Mouse (Mus musculus) MEL (cell line): Measurements from ENCODE around the gene Cblc. TPM values are rescaled to one million over a fixed set of nuclear protein-coding genes. Genes with fewer than 3 reads are reported as not detected.

Experiments
- DNase-seq: peaks from one replicate; pipeline ENCODE4 v3.0.0; 2011; ENCODE audit warnings: low read depth, low spot score
- H3K27ac ChIP-seq: 2 replicates; pipeline ENCODE4 v1.5.1; 2012; ENCODE audit warnings: low read depth, mild to moderate bottlenecking, control low read depth, low read length, moderate library complexity; ENCODE audit not compliant: control insufficient read depth
- H3K27me3 ChIP-seq, 2 experiments: fragments of 150-350 bp in 1 of 2; sonication (generic) in 1 of 2; 2 replicates each; pipeline ENCODE4 v1.6.1; 2012; ENCODE audit warnings: low read length in 2 of 2, mild to moderate bottlenecking in 2 of 2, improper control_type of control experiment in 1 of 2, moderate library complexity in 1 of 2; ENCODE audit not compliant: insufficient read depth in 2 of 2, control insufficient read depth in 1 of 2
- H3K36me3 ChIP-seq, 2 experiments: 2 replicates each; pipeline ENCODE4 v1.6.1; 2012 to 2014; ENCODE audit warnings: low read length in 2 of 2, improper control_type of control experiment in 1 of 2, inconsistent platforms in 1 of 2, mild to moderate bottlenecking in 1 of 2; ENCODE audit not compliant: insufficient read depth in 2 of 2, control insufficient read depth in 1 of 2
- H3K4me1 ChIP-seq, 2 experiments: fragments of 150-350 bp in 1 of 2; sonication (generic) in 1 of 2; 2 replicates each; pipeline ENCODE4 v1.6.1; 2012; ENCODE audit warnings: low read length in 2 of 2, improper control_type of control experiment in 1 of 2, mild to moderate bottlenecking in 1 of 2; ENCODE audit not compliant: insufficient read depth in 2 of 2, control insufficient read depth in 1 of 2
- H3K4me3 ChIP-seq, 2 experiments: fragments of 150-350 bp in 1 of 2; sonication (generic) in 1 of 2; 2 replicates each; pipeline ENCODE4 v1.5.1; 2012; ENCODE audit warnings: low read depth in 2 of 2, low read length in 2 of 2, mild to moderate bottlenecking in 2 of 2, moderate library complexity in 2 of 2, control low read depth in 1 of 2, improper control_type of control experiment in 1 of 2; ENCODE audit not compliant: control insufficient read depth in 1 of 2, insufficient read depth in 1 of 2
- H3K79me2 ChIP-seq: 2 replicates; pipeline ENCODE4 v1.6.1; 2012; ENCODE audit warnings: mild to moderate bottlenecking, low read length, moderate library complexity; ENCODE audit not compliant: control insufficient read depth, poor library complexity, insufficient read depth
- H3K9ac ChIP-seq: 2 replicates; pipeline ENCODE4 v1.6.1; 2012; ENCODE audit warnings: low read depth, mild to moderate bottlenecking, control low read depth, low read length, moderate library complexity; ENCODE audit not compliant: control insufficient read depth, poor library complexity, severe bottlenecking
- H3K9me3 ChIP-seq: fragments of 150-350 bp; sonication (generic); replicated peaks from 2 replicates; pipeline ENCODE4 v1.6.1; 2012; ENCODE audit warnings: mild to moderate bottlenecking, low read length, improper control_type of control experiment, moderate library complexity; ENCODE audit not compliant: insufficient read depth
- CHD2 ChIP-seq: IDR thresholded peaks from 2 replicates; pipeline ENCODE4 v1.6.1; 2011; ENCODE audit warnings: low read length, improper control_type of control experiment
- CTCF ChIP-seq, 3 experiments: IDR thresholded peaks in 2 of 3; conservative IDR thresholded peaks in 1 of 3; 2 replicates each; pipeline ENCODE4 v1.5.1; 2011 to 2012; ENCODE audit warnings: low read length in 3 of 3, low read depth in 2 of 3, mild to moderate bottlenecking in 2 of 3, improper control_type of control experiment in 1 of 3, inconsistent platforms in 1 of 3, mixed read lengths in 1 of 3, moderate library complexity in 1 of 3; ENCODE audit not compliant: control insufficient read depth in 1 of 3, insufficient read depth in 1 of 3, poor library complexity in 1 of 3, severe bottlenecking in 1 of 3
- EP300 ChIP-seq, 2 experiments: IDR thresholded peaks; 2 replicates each; pipeline ENCODE4 v1.6.1; 2011; ENCODE audit warnings: improper control_type of control experiment in 2 of 2, low read length in 2 of 2, low read depth in 1 of 2, mild to moderate bottlenecking in 1 of 2
- GABPA ChIP-seq: IDR thresholded peaks from 2 replicates; pipeline ENCODE4 v1.6.1; 2012; ENCODE audit warnings: low read depth, mild to moderate bottlenecking, inconsistent platforms, low read length, improper control_type of control experiment, moderate library complexity
- GATA1 ChIP-seq: IDR thresholded peaks from 2 replicates; pipeline ENCODE4 v1.6.1; 2011; ENCODE audit warnings: low read depth, low read length, improper control_type of control experiment
- HCFC1 ChIP-seq: IDR thresholded peaks from 2 replicates; pipeline ENCODE4 v1.6.1; 2012; ENCODE audit warnings: low read depth, mild to moderate bottlenecking, inconsistent platforms, low read length, improper control_type of control experiment, moderate library complexity
- MAX ChIP-seq: IDR thresholded peaks from 2 replicates; pipeline ENCODE4 v1.6.1; 2011; ENCODE audit warnings: low read length, improper control_type of control experiment
- MAZ ChIP-seq: IDR thresholded peaks from 2 replicates; pipeline ENCODE4 v1.6.1; 2012; ENCODE audit warnings: low read depth, mild to moderate bottlenecking, inconsistent platforms, low read length, improper control_type of control experiment
- MEF2A ChIP-seq: IDR thresholded peaks from 2 replicates; pipeline ENCODE4 v1.6.1; 2014; ENCODE audit warnings: low read depth, mild to moderate bottlenecking, inconsistent platforms, low read length, improper control_type of control experiment; ENCODE audit not compliant: poor library complexity, insufficient replicate concordance, severe bottlenecking; ENCODE audit errors: extremely low read depth
- MYB ChIP-seq: IDR thresholded peaks from 2 replicates; pipeline ENCODE4 v1.6.1; 2011; ENCODE audit warnings: mild to moderate bottlenecking, low read depth, low read length, improper control_type of control experiment
- NRF1 ChIP-seq: IDR thresholded peaks from 2 replicates; pipeline ENCODE4 v1.6.1; 2014; ENCODE audit warnings: low read depth, mild to moderate bottlenecking, inconsistent platforms, low read length, improper control_type of control experiment, moderate library complexity; ENCODE audit not compliant: poor library complexity, insufficient read depth, severe bottlenecking
- POLR2AphosphoS5 ChIP-seq: IDR thresholded peaks from 2 replicates; pipeline ENCODE4 v1.6.1; 2012; ENCODE audit warnings: low read depth, borderline replicate concordance, mild to moderate bottlenecking, inconsistent platforms, low read length, moderate library complexity, mixed read lengths
- RAD21 ChIP-seq: IDR thresholded peaks from 2 replicates; pipeline ENCODE4 v1.6.1; 2011; ENCODE audit warnings: mild to moderate bottlenecking, low read depth, low read length, improper control_type of control experiment
- SIN3A ChIP-seq: IDR thresholded peaks from 2 replicates; pipeline ENCODE4 v1.6.1; 2012; ENCODE audit warnings: low read length, improper control_type of control experiment, inconsistent platforms
- SMC3 ChIP-seq: IDR thresholded peaks from 2 replicates; pipeline ENCODE4 v1.6.1; 2011; ENCODE audit warnings: low read depth, low read length, improper control_type of control experiment
- UBTF ChIP-seq: IDR thresholded peaks from 2 replicates; pipeline ENCODE4 v1.6.1; 2012; ENCODE audit warnings: low read depth, mild to moderate bottlenecking, inconsistent platforms, low read length, improper control_type of control experiment, moderate library complexity, borderline replicate concordance; ENCODE audit not compliant: insufficient read depth
- ZC3H11A ChIP-seq: IDR thresholded peaks from 2 replicates; pipeline ENCODE4 v1.6.1; 2012; ENCODE audit warnings: low read depth, mild to moderate bottlenecking, inconsistent platforms, low read length, improper control_type of control experiment
- ZKSCAN1 ChIP-seq: IDR thresholded peaks from 2 replicates; pipeline ENCODE4 v1.6.1; 2012; ENCODE audit warnings: low read depth, mild to moderate bottlenecking, inconsistent platforms, low read length, improper control_type of control experiment, moderate library complexity
- ZNF384 ChIP-seq: IDR thresholded peaks from 2 replicates; pipeline ENCODE4 v1.6.1; 2012; ENCODE audit warnings: low read depth, mild to moderate bottlenecking, inconsistent platforms, low read length, improper control_type of control experiment
- polyA plus RNA-seq, 2 experiments: library from polyadenylated mRNA; stranded (reverse) in 1 of 2; unstranded in 1 of 2; fragments of >175 nt in 1 of 2; fragments of >200 nt in 1 of 2; gene quantifications; 2 replicates each; pipeline versions ENCODE4 v1.2.1 to v1.2.4; 2012; ENCODE audit warnings: low replicate concordance in 2 of 2, low read depth in 1 of 2; ENCODE audit not compliant: insufficient read length in 2 of 2, insufficient read depth in 1 of 2, missing spikeins in 1 of 2
- total RNA-seq: library from RNA; depleted of rRNA; stranded (reverse); fragments of 300-350 nt; gene quantifications from 2 replicates; pipeline ENCODE4 v1.2.3, GENCODE M21; 2012

Gene Cblc
- total and polyA plus RNA-seq, 3 experiments: not detected

DNA sequence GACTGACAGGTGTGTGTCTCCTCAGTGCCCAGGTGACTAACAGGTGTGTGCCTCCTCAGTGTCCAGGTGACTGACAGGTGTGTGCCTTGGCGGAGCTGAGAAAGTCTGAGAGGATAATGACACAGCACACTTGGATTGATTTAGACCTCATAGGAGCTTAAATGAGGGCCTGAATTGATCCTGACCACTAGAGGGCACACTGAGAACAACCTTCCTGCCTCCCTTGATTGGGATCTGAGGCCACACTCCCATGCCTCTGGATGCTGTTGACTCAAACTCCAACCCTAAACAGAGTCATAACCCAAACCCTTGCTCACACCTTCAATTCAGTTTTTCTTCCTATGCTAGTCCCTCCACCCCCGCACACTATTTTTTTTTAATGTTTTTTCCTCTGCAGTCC lies 4.2 kb upstream of the Cblc start:
- TF ChIP-seq EP300 (IDR thresholded peaks at IDR 0.05; ENCODE audit: low read depth in 1 of 2, low read length in 2 of 2) (no peak), UBTF (no peak), RAD21 (peak; percentile 82), SMC3 (peak; percentile 84), MEF2A (no peak), ZC3H11A (peak; percentile 86), SIN3A (peak; percentile 33; the same call in 1 of the 2 replicates), GATA1 (peak; percentile 26), CTCF (IDR thresholded peaks at IDR 0.05 in 2 of 3, conservative IDR thresholded peaks at IDR 0.05 in 1 of 3; ENCODE audit: control insufficient read depth in 1 of 3, insufficient read depth in 1 of 3, low read depth in 2 of 3, low read length in 3 of 3, poor library complexity in 1 of 3, severe bottlenecking in 1 of 3) (peak; percentile 74 to 90 (median 85))
- peak; percentile 81 for DNase-seq

GRCm38 (mm10) chr7:19796254-19796653 lies 355 bp downstream of the Cblc start:
- Histone ChIP-seq H3K4me3 (no peak overlapping the region), H3K9me3 (no peaks in the 10 kb centered on the region), H3K4me1 (no peaks in the 10 kb centered on the region; a peak in 2 of 4 replicates), H3K27me3 (no peaks in the 10 kb centered on the region), H3K79me2 (no peaks in the 10 kb centered on the region), H3K27ac (no peak overlapping the region), H3K9ac (no peak overlapping the region), H3K36me3 (no peaks in the 10 kb centered on the region)
- DNase-seq: no peak
- no peak for TF ChIP-seq MAX
- TF ChIP-seq NRF1: no peak
- no peak for TF ChIP-seq CHD2
- TF ChIP-seq MYB: no peak
- no peak for TF ChIP-seq ZKSCAN1
- no peak for TF ChIP-seq GABPA
- TF ChIP-seq MAZ: no peak
- TF ChIP-seq ZC3H11A: no peak
- TF ChIP-seq GATA1: no peak
- no peak for TF ChIP-seq EP300 (IDR thresholded peaks at IDR 0.05; ENCODE audit: low read depth in 1 of 2, low read length in 2 of 2)
- no peak for TF ChIP-seq POLR2AphosphoS5
- TF ChIP-seq HCFC1: no peak
- TF ChIP-seq SMC3: no peak
- TF ChIP-seq ZNF384: no peak

More for the DNA sequence above, 4.2 kb upstream of the Cblc start:
- H3K9me3 ChIP-seq: no peaks in the 10 kb centered on the region
- no peaks in the 10 kb centered on the region for H3K79me2 ChIP-seq
- peaks cover 0 to 2% of the 10 kb centered on the region in 2 experiments; a peak in 1 of 4 replicates for H3K36me3 ChIP-seq
- no peaks in the 10 kb centered on the region for H3K27me3 ChIP-seq
- H3K4me1 ChIP-seq: no peaks in the 10 kb centered on the region; a peak in 2 of 4 replicates
- no peak overlapping the region for H3K27ac ChIP-seq
- no peak overlapping the region for H3K9ac ChIP-seq
- H3K4me3 ChIP-seq: no peak overlapping the region
